Mouse (Mus musculus) Patski (cell line): ENCODE measurements around the gene Rasgef1b. TPM values are rescaled to one million over a fixed set of nuclear protein-coding genes. Genes with fewer than 3 reads are reported as not detected.

Experiments
- ATAC-seq: fragments of 100-300 bp; one replicate; pipeline ENCODE4 v1.8.0; 2021
- CTCF ChIA-PET: fragments of 350-600 bp; sonication (Branson Sonifier 250); formaldehyde crosslinking; loops from one replicate; lab custom pipeline; 2022; ENCODE audit warnings: inconsistent platforms; lab: Charles Lee
- POLR2A ChIA-PET: fragments of 350-600 bp; sonication (Branson Sonifier 250); formaldehyde crosslinking; loops from one replicate; lab custom pipeline; 2022; ENCODE audit warnings: antibody characterized with exemption, inconsistent platforms; lab: Charles Lee
- DNase-seq: peaks from one replicate; pipeline ENCODE4 v3.0.0-alpha.2; 2011; ENCODE audit warnings: low read depth, low spot score
- H3K27me3 ChIP-seq: fragments of 371-371 bp; one replicate; pipeline ENCODE4 v1.5.1; 2021
- CTCF ChIP-seq: fragments of 100-300 bp; IDR thresholded peaks from one replicate; pipeline ENCODE4 v1.5.1; 2021
- in situ Hi-C: fragments of 300-500 bp; cut with MboI; formaldehyde crosslinking; loops from 3 replicates; pipeline ENCODE4 v1.11.1; 2018; ENCODE audit warnings: low pct_unique_long_range_greater_than_20kb, mixed read lengths
- polyA plus RNA-seq: library from polyadenylated mRNA; unstranded; gene quantifications from one replicate; pipeline ENCODE4 v1.2.3, GENCODE M21; 2021

The Rasgef1b gene
- polyA plus RNA-seq, 1 experiment from 2014 or later: 1.3 TPM

GRCm38 (mm10) chr5:99515764-99516163, 213.1 kb downstream of the Rasgef1b start:
- TF ChIP-seq CTCF: no peak
- H3K27me3 ChIP-seq: peaks cover 6% of the 10 kb centered on the region
- DNase-seq (no peak), ATAC-seq (no peak)
- ChIA-PET CTCF (no interaction called here), POLR2A (no interaction called here)
- in situ Hi-C loops: no loop called here

- POLR2A ChIA-PET: no interaction called here
- CTCF ChIA-PET: no interaction called here
- ATAC-seq (no peak), DNase-seq (no peak)
- peaks cover 6% of the 10 kb centered on the region for H3K27me3 ChIP-seq
- in situ Hi-C loops: no loop called here
- TF ChIP-seq CTCF: no peak
Measured at GRCm38 (mm10) chr5:99513209-99513880, 215.5 kb downstream of the Rasgef1b start.

DNA sequence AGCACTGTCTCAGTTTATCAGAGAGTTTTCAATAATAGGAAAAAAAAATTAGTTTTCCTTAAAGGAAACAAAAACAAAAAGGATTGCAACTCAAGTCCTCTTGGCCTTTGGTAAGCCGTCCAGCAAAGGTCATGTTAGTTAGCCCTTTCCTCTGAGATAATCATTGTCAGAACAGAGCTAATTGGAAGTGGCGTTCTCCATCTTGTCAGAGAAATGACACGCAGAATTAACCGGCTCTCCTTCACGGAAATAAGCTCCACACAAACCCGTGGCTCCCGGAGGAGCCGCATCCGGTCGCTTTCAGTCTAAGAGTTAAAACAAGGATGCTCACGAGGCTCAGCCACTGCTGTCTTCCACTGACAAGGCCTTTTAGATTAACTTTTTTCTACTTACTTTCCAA, 217.8 kb downstream of the Rasgef1b start:
- ChIA-PET CTCF (no interaction called here), POLR2A (no interaction called here)
- DNase-seq (no peak), ATAC-seq (no peak)
- in situ Hi-C loops: no loop called here
- no peak for TF ChIP-seq CTCF
- H3K27me3 ChIP-seq: peaks cover 6% of the 10 kb centered on the region

DNA sequence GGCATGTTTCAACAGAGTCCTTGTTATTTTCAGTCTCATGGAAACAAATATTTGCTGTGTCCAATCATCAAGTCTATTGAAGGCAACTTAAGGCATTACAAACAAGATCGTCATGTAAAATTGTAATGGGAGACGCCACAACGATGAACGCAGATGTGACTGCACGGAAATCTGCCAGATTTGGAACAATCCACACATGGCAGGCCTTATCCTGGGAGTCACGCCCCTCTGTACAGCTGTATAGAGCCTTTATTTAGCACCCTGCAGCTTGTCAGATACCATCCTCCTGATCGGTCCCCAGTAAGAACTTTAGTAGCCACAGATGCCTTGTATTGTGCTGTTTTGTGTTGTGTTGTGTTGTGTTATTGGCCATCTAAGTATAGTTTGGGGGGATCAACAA, 222.8 kb downstream of the Rasgef1b start:
- DNase-seq (no peak), ATAC-seq (no peak)
- peaks cover under 1% of the 10 kb centered on the region for H3K27me3 ChIP-seq
- TF ChIP-seq CTCF: no peak
- CTCF ChIA-PET: no interaction called here
- in situ Hi-C loops: no loop called here
- POLR2A ChIA-PET: no interaction called here

- POLR2A ChIA-PET: no interaction called here
- ATAC-seq: no peak
- no peak for DNase-seq
- H3K27me3 ChIP-seq: peaks cover 5% of the 10 kb centered on the region
- in situ Hi-C loops: no loop called here
- CTCF ChIA-PET: no interaction called here
- TF ChIP-seq CTCF: no peak
Measured at GRCm38 (mm10) chr5:99504349-99504830, 224.5 kb downstream of the Rasgef1b start.

- ChIA-PET CTCF (no interaction called here), POLR2A (no interaction called here)
- H3K27me3 ChIP-seq: peaks cover 5% of the 10 kb centered on the region
- ATAC-seq (no peak), DNase-seq (no peak)
- no peak for TF ChIP-seq CTCF
- in situ Hi-C loops: no loop called here
Measured at GRCm38 (mm10) chr5:99502681-99503080, 226.2 kb downstream of the Rasgef1b start.

GRCm38 (mm10) chr5:99499404-99500089, 229.3 kb downstream of the Rasgef1b start:
- ATAC-seq (no peak), DNase-seq (no peak)
- CTCF ChIA-PET: no interaction called here
- H3K27me3 ChIP-seq: peaks cover 5% of the 10 kb centered on the region
- POLR2A ChIA-PET: interaction anchor here (0.6 kb wide), 1 partner anchor 225 kb away, joined by 3 read pairs; no protein-coding TSS in a partner anchor
- in situ Hi-C loops: no loop called here
- no peak for TF ChIP-seq CTCF

GRCm38 (mm10) chr5:99497856-99498255, 231.0 kb downstream of the Rasgef1b start:
- no peak for TF ChIP-seq CTCF
- ChIA-PET POLR2A (no interaction called here), CTCF (no interaction called here)
- in situ Hi-C loops: no loop called here
- DNase-seq (no peak), ATAC-seq (no peak)
- peaks cover 5% of the 10 kb centered on the region for H3K27me3 ChIP-seq

DNA sequence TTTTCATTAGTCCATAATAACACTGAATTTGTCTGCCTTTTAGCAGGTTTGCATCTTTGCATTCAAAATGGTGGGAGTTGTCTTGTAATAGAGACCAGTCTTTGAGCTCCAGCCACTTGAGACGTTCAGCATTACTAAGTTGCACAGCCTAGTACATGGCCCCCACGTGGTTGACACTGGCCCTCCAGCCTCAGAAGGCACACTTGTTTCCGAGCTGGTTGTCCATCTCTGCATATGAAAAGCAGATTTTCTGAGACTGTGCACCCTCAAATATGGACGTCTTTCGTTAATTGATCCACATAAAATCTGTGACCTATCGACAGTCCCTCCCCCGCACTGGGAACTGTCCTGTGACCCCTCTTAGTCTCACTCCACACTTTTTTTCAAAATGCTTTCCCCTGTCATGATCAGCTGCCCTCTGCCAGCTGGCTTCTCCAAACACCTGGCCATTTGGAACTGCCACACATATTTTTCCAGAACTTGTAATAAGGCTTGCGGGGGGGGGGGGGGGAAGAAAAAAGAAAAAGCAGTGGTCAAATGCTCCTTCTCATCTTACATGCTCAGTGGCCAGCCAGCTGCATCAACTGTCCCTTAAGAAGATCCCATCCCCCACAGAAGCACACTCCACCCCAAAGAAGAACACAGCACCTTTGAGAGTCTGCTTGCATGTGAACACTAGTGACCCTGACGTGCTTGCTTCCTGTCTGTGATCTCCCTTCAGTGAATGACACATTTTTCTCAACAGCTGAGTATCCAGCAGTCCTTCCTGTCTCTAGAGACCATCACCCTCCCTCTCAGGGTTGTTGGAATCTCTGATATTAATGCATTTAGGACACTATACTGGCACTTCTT, 231.7 kb downstream of the Rasgef1b start:
- TF ChIP-seq CTCF: no peak
- ATAC-seq (no peak), DNase-seq (no peak)
- H3K27me3 ChIP-seq: peaks cover 5% of the 10 kb centered on the region
- in situ Hi-C loops: no loop called here
- CTCF ChIA-PET: no interaction called here
- POLR2A ChIA-PET: interaction anchor here (0.6 kb wide), 1 partner anchor 193 kb away, joined by 3 read pairs; no protein-coding TSS in a partner anchor

DNA sequence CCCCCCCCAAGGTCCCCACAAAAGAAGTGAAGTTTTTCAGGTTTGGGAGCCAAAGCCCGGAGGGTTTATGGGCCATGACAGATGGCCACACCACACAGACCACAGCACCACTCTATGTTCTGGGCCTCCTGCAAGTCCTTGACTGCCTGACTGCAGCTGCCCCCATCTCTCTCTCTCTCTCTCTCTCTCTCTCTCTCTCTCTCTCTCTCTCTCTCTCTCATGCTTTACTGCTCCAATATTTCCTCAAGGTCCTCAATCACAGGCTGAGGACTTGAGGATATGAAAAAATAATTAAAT, 232.8 kb downstream of the Rasgef1b start:
- no peak for ATAC-seq
- peaks cover 5% of the 10 kb centered on the region for H3K27me3 ChIP-seq
- POLR2A ChIA-PET: no interaction called here
- DNase-seq: no peak
- in situ Hi-C loops: no loop called here
- no peak for TF ChIP-seq CTCF
- CTCF ChIA-PET: no interaction called here
